Mouse (Mus musculus) intestine, postnatal 0 days (tissue): Measurements from ENCODE around the gene Clcn3. TPM values are rescaled to one million over a fixed set of nuclear protein-coding genes. Genes with fewer than 3 reads are reported as not detected.
A peak's percentile ranks its signal among the peaks of the same experiment; 100 is the strongest.

Experiments
- ATAC-seq: fragments of 200-750 bp; cut with Nextera tagmentation; 2 replicates; pipeline ENCODE4 v1.8.0; 2017; ENCODE audit warnings: mild to moderate bottlenecking, moderate TSS enrichment, moderate library complexity
- H3K27ac ChIP-seq: fragments of 300-500 bp; sonication (generic); 2 replicates; pipeline ENCODE4 v1.5.1; 2014; ENCODE audit warnings: mild to moderate bottlenecking, low read depth, low read length, moderate library complexity
- H3K27me3 ChIP-seq: fragments of 300-500 bp; sonication (generic); replicated peaks from 2 replicates; pipeline ENCODE4 v1.6.1; 2014; ENCODE audit warnings: low read length, mixed read lengths; ENCODE audit not compliant: control insufficient read depth, insufficient read depth
- H3K36me3 ChIP-seq: fragments of 300-500 bp; sonication (generic); 2 replicates; pipeline ENCODE4 v1.6.1; 2014; ENCODE audit warnings: mild to moderate bottlenecking, moderate library complexity; ENCODE audit not compliant: control insufficient read depth, insufficient read depth
- H3K4me1 ChIP-seq: fragments of 300-500 bp; sonication (generic); replicated peaks from 2 replicates; pipeline ENCODE4 v1.6.1; 2014; ENCODE audit warnings: antibody characterized with exemption, low read length, mixed read lengths; ENCODE audit not compliant: control insufficient read depth, insufficient read depth
- H3K4me2 ChIP-seq: fragments of 300-500 bp; sonication (generic); replicated peaks from 2 replicates; pipeline ENCODE4 v1.6.1; 2014; ENCODE audit warnings: low read depth, mild to moderate bottlenecking, moderate library complexity
- H3K4me3 ChIP-seq: fragments of 300-500 bp; sonication (generic); 2 replicates; pipeline ENCODE4 v1.5.1; 2014; ENCODE audit warnings: low read depth, low read length
- H3K9ac ChIP-seq: fragments of 300-500 bp; sonication (generic); 2 replicates; pipeline ENCODE4 v1.6.1; 2014; ENCODE audit warnings: mild to moderate bottlenecking, low read depth, low read length
- H3K9me3 ChIP-seq: fragments of 300-500 bp; sonication (generic); 2 replicates; pipeline ENCODE4 v1.6.1; 2016; ENCODE audit warnings: mixed run types; ENCODE audit not compliant: control insufficient read depth
- CTCF ChIP-seq: sonication (generic); IDR thresholded peaks from 2 replicates; pipeline ENCODE4 v1.5.1; 2016; ENCODE audit warnings: low read depth, mild to moderate bottlenecking, control low read depth, antibody characterized with exemption, moderate library complexity
- WGBS: fragments of 180-500 bp; shearing (Covaris S2); extraction: QIAGEN DNeasy Blood & Tissue Kit; methylation state at CpG from one replicate; pipeline ENCODE4 v1.1.7; 2014; 5-methylcytosine and 5-hydroxymethylcytosine counted together
- polyA plus RNA-seq: library from polyadenylated mRNA; unstranded; fragments of >200 nt; fragmentation: Nextera tagmentation; extraction: Ambion mirVana; gene quantifications from 2 replicates; pipeline ENCODE4 v1.2.1, GENCODE M21; 2015

Gene Clcn3
- polyA plus RNA-seq, 1 experiment from 2014 or later: 22.2 TPM

DNA sequence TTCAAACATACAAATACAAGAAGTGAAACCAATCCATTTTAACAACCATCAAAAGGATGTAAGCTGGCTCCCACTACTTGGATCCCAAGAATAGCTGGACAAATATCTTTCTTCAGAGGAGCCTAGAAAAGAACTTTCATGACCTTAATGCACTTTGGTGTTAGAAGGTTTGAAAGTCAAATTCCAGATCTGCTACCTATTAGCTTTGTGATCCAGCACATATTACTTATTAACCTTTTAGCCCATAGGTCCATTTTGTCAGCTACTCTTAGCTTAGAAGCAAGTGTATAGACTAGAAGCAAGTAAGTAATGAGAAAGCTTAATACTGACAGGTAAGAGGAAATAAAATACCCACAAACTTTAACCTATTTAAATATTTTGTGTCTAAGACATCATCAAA, 35.6 kb downstream of the Clcn3 start:
- Histone ChIP-seq H3K4me1 (0 out of 2 replicates have a peak, but pooled peaks cover 4% of the 10 kb centered on the region), H3K4me2 (no peak overlapping the region), H3K9ac (no peak overlapping the region), H3K27ac (no peak overlapping the region), H3K9me3 (no peaks in the 10 kb centered on the region), H3K36me3 (no peaks in the 10 kb centered on the region), H3K4me3 (no peak overlapping the region), H3K27me3 (no peaks in the 10 kb centered on the region)
- ATAC-seq: no peak
- no peak for TF ChIP-seq CTCF

DNA sequence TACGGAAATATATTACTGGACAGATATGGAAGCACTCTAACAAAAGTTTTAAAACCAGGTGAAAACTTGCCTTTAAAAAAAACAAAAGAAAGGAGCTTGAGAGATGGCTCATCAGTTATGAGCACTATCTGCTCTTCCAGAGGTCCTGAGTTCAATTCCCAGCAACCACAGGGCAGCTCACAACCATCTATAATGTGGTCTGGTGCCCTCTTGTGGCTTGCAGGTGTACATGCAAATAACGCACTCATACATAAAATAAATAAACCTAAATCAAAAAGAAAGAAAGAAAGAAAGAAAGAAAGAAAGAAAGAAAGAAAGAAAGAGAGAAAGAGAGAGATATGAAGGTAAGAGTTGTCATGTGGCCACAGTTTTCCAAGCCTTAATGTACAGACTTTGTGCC, 40.2 kb downstream of the Clcn3 start:
- Histone ChIP-seq H3K4me3 (no peak overlapping the region), H3K9me3 (no peaks in the 10 kb centered on the region), H3K9ac (no peak overlapping the region), H3K4me2 (no peak overlapping the region), H3K4me1 (no peaks in the 10 kb centered on the region), H3K27me3 (no peaks in the 10 kb centered on the region), H3K27ac (no peak overlapping the region), H3K36me3 (no peaks in the 10 kb centered on the region)
- 97% methylated on average over 2 of the region's 2 CpGs for WGBS
- peak; percentile 53 for TF ChIP-seq CTCF
- ATAC-seq: no peak

DNA sequence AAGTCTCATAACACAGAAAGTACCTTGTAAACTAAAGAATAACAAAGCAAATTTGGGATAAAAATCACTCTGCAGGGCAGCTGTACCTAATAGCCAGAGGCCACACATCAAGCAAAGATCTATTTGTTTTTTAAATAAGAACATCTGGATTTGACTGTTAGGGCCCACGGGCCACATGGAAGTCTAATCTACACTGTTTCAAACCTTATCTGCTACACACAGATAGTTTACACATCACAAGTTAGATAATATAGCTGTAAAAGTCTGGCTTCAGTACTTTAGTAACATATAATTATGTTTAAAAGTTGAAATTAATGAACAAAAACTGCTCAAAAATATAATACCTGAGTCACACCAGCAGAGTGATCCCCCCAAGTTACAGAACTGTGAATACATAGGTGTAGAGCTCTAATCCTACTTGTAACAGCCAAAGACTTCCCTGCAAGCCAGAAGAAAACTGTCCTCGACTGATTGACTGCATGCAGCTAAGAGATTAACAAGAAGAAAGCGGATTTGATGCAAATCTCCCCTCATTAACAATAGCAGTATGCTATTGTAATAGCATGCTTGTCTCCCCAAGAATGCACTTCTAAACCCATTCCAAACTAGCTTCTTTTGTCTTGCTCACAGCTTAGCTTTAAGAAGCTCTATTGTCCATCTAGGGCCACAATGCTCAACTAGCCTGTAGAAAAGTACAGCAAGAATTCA, 44.2 kb downstream of the Clcn3 start:
- Histone ChIP-seq H3K4me1 (no peaks in the 10 kb centered on the region), H3K9ac (no peak overlapping the region), H3K4me2 (no peak overlapping the region), H3K27ac (no peak overlapping the region), H3K36me3 (peaks cover 10% of the 10 kb centered on the region), H3K27me3 (no peaks in the 10 kb centered on the region), H3K9me3 (no peaks in the 10 kb centered on the region), H3K4me3 (no peak overlapping the region)
- ATAC-seq: no peak
- 40% methylated on average over 3 of the region's 3 CpGs for WGBS
- no peak for TF ChIP-seq CTCF

DNA sequence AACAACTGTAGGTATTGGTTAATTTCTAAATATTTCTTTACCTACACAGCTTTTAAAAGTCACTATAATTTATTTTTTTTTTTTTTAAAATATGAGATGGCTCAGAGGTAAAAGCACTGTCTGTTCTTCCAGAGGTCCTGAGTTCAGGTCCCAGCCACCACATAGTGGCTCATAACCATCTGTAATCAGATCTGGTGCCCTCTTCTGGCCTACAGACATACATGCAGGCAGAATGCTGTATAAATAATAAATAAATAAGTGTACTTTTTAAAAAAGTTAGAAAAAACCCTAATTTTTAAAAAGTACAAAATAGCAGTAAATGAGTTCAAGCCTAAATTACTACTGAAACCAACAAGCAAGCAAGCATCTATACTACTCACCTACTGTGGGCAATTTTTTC, 49.5 kb downstream of the Clcn3 start:
- Histone ChIP-seq H3K4me2 (no peak overlapping the region), H3K4me1 (no peaks in the 10 kb centered on the region), H3K9ac (no peak overlapping the region), H3K27ac (no peak overlapping the region), H3K9me3 (no peaks in the 10 kb centered on the region), H3K27me3 (no peaks in the 10 kb centered on the region), H3K36me3 (peaks cover 21% of the 10 kb centered on the region), H3K4me3 (no peak overlapping the region)
- TF ChIP-seq CTCF: peak; percentile 40
- no peak for ATAC-seq

DNA sequence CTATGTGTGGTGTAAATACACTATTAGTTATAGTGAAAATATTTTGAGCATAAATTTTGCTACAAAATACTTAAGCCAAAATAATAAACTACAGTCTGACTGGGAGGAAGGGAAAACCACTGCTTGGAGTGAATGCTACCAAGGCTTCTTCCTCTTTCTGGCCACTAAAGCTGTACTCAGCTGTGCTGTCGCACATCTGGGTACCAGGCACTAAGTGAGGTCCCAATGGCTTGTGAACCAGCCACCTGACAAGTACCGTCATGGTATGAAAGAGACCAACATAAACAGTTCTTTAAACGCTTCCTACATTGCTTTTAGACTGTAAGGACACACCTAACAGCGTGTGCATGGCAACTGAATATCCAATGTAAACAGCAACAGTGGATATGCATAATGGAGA, 62.9 kb downstream of the Clcn3 start:
- H3K4me3 ChIP-seq: no peak overlapping the region
- ATAC-seq: no peak
- no peak overlapping the region for H3K4me2 ChIP-seq
- no peak overlapping the region for H3K9ac ChIP-seq
- no peaks in the 10 kb centered on the region for H3K4me1 ChIP-seq
- H3K27me3 ChIP-seq: no peaks in the 10 kb centered on the region
- H3K27ac ChIP-seq: no peak overlapping the region
- TF ChIP-seq CTCF: no peak
- no peaks in the 10 kb centered on the region for H3K36me3 ChIP-seq
- H3K9me3 ChIP-seq: no peaks in the 10 kb centered on the region
- WGBS: 75% methylated on average over 4 of the region's 4 CpGs

DNA sequence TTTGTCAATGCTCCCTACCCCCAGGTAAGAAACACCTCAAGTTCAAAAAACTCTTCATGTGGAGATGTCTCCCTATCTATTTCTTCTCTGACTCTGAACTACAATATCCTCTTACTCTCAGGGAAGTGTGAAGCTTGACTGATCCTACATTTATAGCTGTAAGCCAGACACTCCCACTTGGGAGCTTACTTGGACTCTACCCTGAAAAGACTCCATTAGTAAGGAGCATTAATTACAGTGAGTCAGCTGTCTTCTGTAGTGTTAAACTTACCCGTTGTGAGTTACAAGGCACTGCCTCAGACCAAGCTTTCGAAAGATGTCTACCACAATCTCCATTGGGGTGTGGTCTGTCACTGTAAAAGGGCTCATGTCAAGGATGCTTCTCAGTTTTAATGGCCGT, 64.0 kb downstream of the Clcn3 start:
- H3K4me1 ChIP-seq: no peaks in the 10 kb centered on the region
- H3K4me2 ChIP-seq: no peak overlapping the region
- peak; percentile 95 for ATAC-seq
- H3K36me3 ChIP-seq: no peaks in the 10 kb centered on the region
- H3K4me3 ChIP-seq: no peak overlapping the region
- H3K9me3 ChIP-seq: no peaks in the 10 kb centered on the region
- H3K27ac ChIP-seq: no peak overlapping the region
- TF ChIP-seq CTCF: no peak
- H3K9ac ChIP-seq: no peak overlapping the region
- 50% methylated on average over 3 of the region's 3 CpGs for WGBS
- H3K27me3 ChIP-seq: no peaks in the 10 kb centered on the region

DNA sequence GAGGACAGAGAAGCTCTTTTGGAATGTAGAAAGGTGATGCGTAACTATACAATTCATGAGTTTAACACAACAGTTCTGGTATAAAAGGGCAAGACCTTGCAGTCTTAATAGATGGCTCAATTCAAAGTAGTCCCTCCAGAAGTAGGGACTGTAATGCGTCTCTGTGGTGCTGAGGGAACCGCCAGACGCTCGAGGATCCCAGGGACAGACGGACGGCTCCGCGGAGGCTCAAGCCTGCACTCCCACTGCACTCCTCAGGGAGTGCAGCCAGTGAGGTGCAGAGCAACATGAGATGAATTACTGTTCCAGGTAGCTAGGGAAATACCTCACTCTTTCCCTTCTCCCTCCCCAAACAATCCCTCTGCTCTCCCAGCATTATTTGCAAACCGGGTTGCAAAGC, 70.5 kb downstream of the Clcn3 start:
- Histone ChIP-seq H3K27me3 (no peaks in the 10 kb centered on the region), H3K4me3 (no peak overlapping the region), H3K9ac (no peak overlapping the region), H3K4me2 (no peak overlapping the region), H3K9me3 (no peaks in the 10 kb centered on the region), H3K4me1 (no peaks in the 10 kb centered on the region), H3K27ac (no peak overlapping the region), H3K36me3 (peaks cover 7% of the 10 kb centered on the region)
- ATAC-seq: no peak
- TF ChIP-seq CTCF: no peak
- whole genome bisulfite sequencing: 78% methylated on average over 10 of the region's 10 CpGs
